ENCODE assay signal across 8 mouse cellular contexts in genomic region chr2:75781078-75781477, GRCm38 (mm10). TPM values are rescaled to one million over a fixed set of nuclear protein-coding genes. Genes with fewer than 3 reads are reported as not detected.
DNase-seq lines count a peak whose midpoint lies in the region; ATAC-seq and TF ChIP-seq lines count a peak whose summit lies in the region.

No protein-coding gene starts in this region.

- TF ChIP-seq CTCF in forebrain, postnatal 0 days (IDR thresholded peaks at IDR 0.05; ENCODE audit: low read depth) = peak; percentile 75

- H3K4me3 ChIP-seq in forebrain, postnatal 0 days (ENCODE audit: low read depth, low read length) = no peak overlapping the region
- no peak overlapping the region for H3K4me3 ChIP-seq in midbrain, embryonic 11.5 days (ENCODE audit: low read depth, low read length)

- no peak overlapping the region for H3K9ac ChIP-seq in forebrain, postnatal 0 days
- no peak overlapping the region for H3K9ac ChIP-seq in midbrain, embryonic 11.5 days (ENCODE audit: low read length)

- DNase-seq in adrenal gland, postnatal 10 days = peak; percentile 47
- no peak for DNase-seq in adrenal gland, adult 8-10 months
- peak; percentile 76 for DNase-seq in CD4-positive, CD25-positive, alpha-beta regulatory T cell, adult 2 months (ENCODE audit: low read depth, low spot score)
- peak; percentile 65 for DNase-seq in forebrain, postnatal 0 days
- peak; percentile 21 to 44 for DNase-seq in kidney, postnatal 4 days
- DNase-seq in midbrain, embryonic 11.5 days (ENCODE audit: low spot score, missing footprints) = peak; percentile 93
- DNase-seq in testis, postnatal 10 days (ENCODE audit: low spot score) = no peak

- H3K27me3 ChIP-seq in forebrain, postnatal 0 days (ENCODE audit: insufficient read depth, low read length) = no peaks in the 10 kb centered on the region
- H3K27me3 ChIP-seq in midbrain, embryonic 11.5 days (ENCODE audit: control insufficient read depth, insufficient read depth, low read length) = no peaks in the 10 kb centered on the region

- ATAC-seq in cerebellum, adult (ENCODE audit: insufficient number of reproducible peaks, low FRiP score, low TSS enrichment) = peak; percentile 71
- peak; percentile 76 for ATAC-seq in forebrain, postnatal 0 days
- peak; percentile 66 for ATAC-seq in midbrain, embryonic 11.5 days (ENCODE audit: low FRiP score)

- no peak overlapping the region for H3K4me2 ChIP-seq in forebrain, postnatal 0 days (ENCODE audit: low read depth)
- no peak overlapping the region for H3K4me2 ChIP-seq in midbrain, embryonic 11.5 days

- 1% methylated on average over 3 of the region's 3 CpGs for WGBS in forebrain, postnatal 0 days
- 3% methylated on average over 3 of the region's 3 CpGs for WGBS in midbrain, embryonic 11.5 days

- no peaks in the 10 kb centered on the region for H3K9me3 ChIP-seq in forebrain, postnatal 0 days (ENCODE audit: low read length)
- H3K9me3 ChIP-seq in midbrain, embryonic 11.5 days (ENCODE audit: control insufficient read depth, low read length) = no peaks in the 10 kb centered on the region

- no peak overlapping the region for H3K27ac ChIP-seq in forebrain, postnatal 0 days (ENCODE audit: low read depth, low read length)
- H3K27ac ChIP-seq in midbrain, embryonic 11.5 days (ENCODE audit: low read depth, low read length) = no peak overlapping the region

- H3K4me1 ChIP-seq in forebrain, postnatal 0 days (ENCODE audit: insufficient read depth) = no peaks in the 10 kb centered on the region
- H3K4me1 ChIP-seq in midbrain, embryonic 11.5 days (ENCODE audit: control insufficient read depth, insufficient read depth, low read length) = no peaks in the 10 kb centered on the region; the same call in 1 of the 2 replicates

- no peaks in the 10 kb centered on the region for H3K36me3 ChIP-seq in forebrain, postnatal 0 days (ENCODE audit: insufficient read depth)
- H3K36me3 ChIP-seq in midbrain, embryonic 11.5 days (ENCODE audit: control insufficient read depth, insufficient read depth, low read length) = no peaks in the 10 kb centered on the region

RNA-seq across cellular contexts. Expression of gene Agps, which starts 50.9 kb away (rescaled TPM):
- total RNA-seq in adrenal gland, postnatal 10 days (2021) = 10 to 100 TPM; 32.4 to 42.0 TPM
- total RNA-seq in adrenal gland, adult 8-10 months (2022) = 10 to 100 TPM; 36.7 to 39.1 (median 39.1) TPM
- 37.9 and 43.6 TPM in 2 replicates for total RNA-seq in forebrain, postnatal 0 days (2014; rRNA removed)
- 6.4 and 12.6 TPM in 2 replicates for polyA plus RNA-seq in forebrain, postnatal 0 days (2015; fragmentation: Nextera tagmentation; extraction: Ambion mirVana)
- polyA plus RNA-seq in midbrain, embryonic 11.5 days (2014; fragmentation: Nextera tagmentation; extraction: Ambion mirVana) = 44.0 and 46.3 TPM in 2 replicates

Comparison
In these comparisons a context has a peak if more than half of its experiments do, and no peak if none do; other contexts are left out.
1. DNase-seq: peak in adrenal gland, postnatal 10 days (single experiment), CD4-positive, CD25-positive, alpha-beta regulatory T cell, adult 2 months (single experiment), forebrain, postnatal 0 days (single experiment), kidney, postnatal 4 days (2 of 2) and midbrain, embryonic 11.5 days (single experiment); none in adrenal gland, adult 8-10 months (single experiment) and testis, postnatal 10 days (single experiment).
2. Peak in every context shown above with its lines, with median percentiles within 50 percentile points of each other: ATAC-seq.